Mouse (Mus musculus) MEL (cell line): ENCODE data around the gene 1810013L24Rik.

ENCODE experiments used
- CTCF ChIP-seq, 3 experiments: IDR thresholded peaks in 2 of 3; conservative IDR thresholded peaks in 1 of 3; 2 replicates each; pipeline ENCODE4 v1.5.1; 2011 to 2012; ENCODE audit warnings: low read length in 3 of 3, low read depth in 2 of 3, mild to moderate bottlenecking in 2 of 3, improper control_type of control experiment in 1 of 3, inconsistent platforms in 1 of 3, mixed read lengths in 1 of 3, moderate library complexity in 1 of 3; ENCODE audit not compliant: control insufficient read depth in 1 of 3, insufficient read depth in 1 of 3, poor library complexity in 1 of 3, severe bottlenecking in 1 of 3
- E2F4 ChIP-seq: IDR thresholded peaks from 2 replicates; pipeline ENCODE4 v1.6.1; 2011; ENCODE audit warnings: low read depth, low read length, improper control_type of control experiment, borderline replicate concordance
- HCFC1 ChIP-seq: IDR thresholded peaks from 2 replicates; pipeline ENCODE4 v1.6.1; 2012; ENCODE audit warnings: low read depth, mild to moderate bottlenecking, inconsistent platforms, low read length, improper control_type of control experiment, moderate library complexity
- JUND ChIP-seq: IDR thresholded peaks from 2 replicates; pipeline ENCODE4 v1.6.1; 2011; ENCODE audit warnings: low read depth, mild to moderate bottlenecking, improper control_type of control experiment, low read length
- MYC ChIP-seq: IDR thresholded peaks from 2 replicates; pipeline ENCODE4 v1.6.1; 2011; ENCODE audit warnings: low read depth, mild to moderate bottlenecking, low read length, improper control_type of control experiment, moderate library complexity
- POLR2A ChIP-seq, 2 experiments: IDR thresholded peaks; 2 replicates each; pipeline ENCODE4 v1.6.1; 2011 to 2012; ENCODE audit warnings: low read length in 2 of 2, mild to moderate bottlenecking in 2 of 2, control low read depth in 1 of 2, improper control_type of control experiment in 1 of 2, low read depth in 1 of 2, moderate library complexity in 1 of 2; ENCODE audit not compliant: control insufficient read depth in 1 of 2, insufficient read depth in 1 of 2, poor library complexity in 1 of 2
- SMC3 ChIP-seq: IDR thresholded peaks from 2 replicates; pipeline ENCODE4 v1.6.1; 2011; ENCODE audit warnings: low read depth, low read length, improper control_type of control experiment
- ZMIZ1 ChIP-seq: IDR thresholded peaks from 2 replicates; pipeline ENCODE4 v1.6.1; 2012; ENCODE audit warnings: low read depth, mild to moderate bottlenecking, inconsistent platforms, low read length, improper control_type of control experiment, moderate library complexity
- ZNF384 ChIP-seq: IDR thresholded peaks from 2 replicates; pipeline ENCODE4 v1.6.1; 2012; ENCODE audit warnings: low read depth, mild to moderate bottlenecking, inconsistent platforms, low read length, improper control_type of control experiment

GRCm38 (mm10) chr16:8817872-8818271 is 12.0 kb upstream of the 1810013L24Rik start:
- TF ChIP-seq JUND (no peak), CTCF (IDR thresholded peaks at IDR 0.05 in 2 of 3, conservative IDR thresholded peaks at IDR 0.05 in 1 of 3; ENCODE audit: control insufficient read depth in 1 of 3, insufficient read depth in 1 of 3, low read depth in 2 of 3, low read length in 3 of 3, poor library complexity in 1 of 3, severe bottlenecking in 1 of 3) (no peak), E2F4 (no peak), ZNF384 (no peak), POLR2A (IDR thresholded peaks at IDR 0.05; ENCODE audit: control insufficient read depth in 1 of 2, insufficient read depth in 1 of 2, low read depth in 1 of 2, low read length in 2 of 2, poor library complexity in 1 of 2) (no peak), ZMIZ1 (no peak), MYC (no peak), SMC3 (no peak), HCFC1 (no peak)
